In the genomic region with DNA sequence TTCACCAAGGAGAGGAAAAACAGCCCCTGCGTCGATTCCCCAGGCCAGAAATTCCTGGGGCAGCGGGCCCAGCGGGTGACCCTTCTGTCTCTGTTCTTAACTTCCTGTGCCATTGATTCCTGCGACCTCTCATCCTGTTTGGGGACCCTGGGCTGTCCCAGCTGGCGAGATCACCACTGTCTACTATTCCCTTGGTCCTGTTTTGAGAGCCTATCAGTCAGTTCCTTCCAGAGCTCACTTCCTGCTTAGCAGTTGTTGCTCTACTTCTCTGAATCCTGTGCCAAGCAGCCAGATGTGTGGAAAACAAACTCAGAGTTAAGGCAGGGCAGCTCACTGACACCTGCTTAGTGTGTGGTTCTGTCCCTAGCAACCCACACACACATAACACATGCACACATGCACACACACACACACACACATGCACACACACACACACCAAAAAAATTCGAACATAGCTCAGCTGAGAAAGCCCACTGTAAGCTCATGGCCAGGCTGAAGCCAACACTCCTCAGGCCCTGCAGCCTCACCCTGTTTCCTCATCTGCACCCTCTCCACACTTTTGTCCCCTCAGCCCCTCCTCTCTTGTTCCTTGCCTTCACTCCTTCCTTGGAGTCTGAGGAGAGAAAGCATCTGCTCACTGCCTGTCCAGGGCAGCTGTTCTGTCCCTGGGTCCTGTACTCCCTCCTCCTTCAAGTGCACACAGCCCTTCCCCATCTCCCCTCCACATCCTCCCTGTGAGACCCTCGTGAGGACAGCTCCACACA, we compare ENCODE assay signal across 11 mouse cellular contexts. TPM values are rescaled to one million over a fixed set of nuclear protein-coding genes. Genes with fewer than 3 reads are reported as not detected.
DNase-seq lines count a peak whose midpoint lies in the region; ATAC-seq lines count a peak whose summit lies in the region.
"Had no signal": no experiment of that assay in that cellular context is flagged by ENCODE, and none has a peak within 500 bp of the region (broad histone marks: within the 10 kb centered on the region; RNA-seq: fewer than 3 reads in every experiment).

No protein-coding gene starts in this region.

- no peak overlapping the region for H3K4me2 ChIP-seq in midbrain, embryonic 11.5 days
- no peak overlapping the region for H3K4me2 ChIP-seq in heart, embryonic 14.5 days (ENCODE audit: low read length)
- no peak overlapping the region for H3K4me2 ChIP-seq in lung, embryonic 16.5 days (ENCODE audit: low read depth, low read length)
- H3K4me2 ChIP-seq in forebrain, embryonic 13.5 days, result no peak overlapping the region
- H3K4me2 ChIP-seq: forebrain, embryonic 12.5 days had no signal

- H3K27ac ChIP-seq in midbrain, embryonic 10.5 days (replicated peaks), result 0 out of 2 replicates have a peak overlapping the region, but pooled peaks have one; percentile 4
- H3K27ac ChIP-seq in midbrain, embryonic 11.5 days (ENCODE audit: low read depth, low read length), result no peak overlapping the region
- H3K27ac ChIP-seq in heart, embryonic 14.5 days (replicated peaks in 1 of 2; ENCODE audit: control insufficient read depth in 1 of 2, insufficient read depth in 1 of 2, low read depth in 2 of 2, low read length in 2 of 2), result peak overlapping the region; percentile 3 to 53; a peak in 3 of 4 replicates
- peak overlapping the region; percentile 36; the same call in 1 of the 2 replicates for H3K27ac ChIP-seq in lung, embryonic 16.5 days (ENCODE audit: low read length)
- H3K27ac ChIP-seq in forebrain, embryonic 13.5 days, result no peak overlapping the region
- H3K27ac ChIP-seq: forebrain, embryonic 12.5 days; macrophage had no signal

- no peak overlapping the region for H3K4me3 ChIP-seq in midbrain, embryonic 10.5 days
- no peak overlapping the region for H3K4me3 ChIP-seq in midbrain, embryonic 11.5 days (ENCODE audit: low read depth, low read length)
- no peak overlapping the region for H3K4me3 ChIP-seq in heart, embryonic 14.5 days (ENCODE audit: control insufficient read depth in 1 of 2, insufficient read depth in 1 of 2, low read depth in 1 of 2, low read length in 2 of 2)
- no peak overlapping the region for H3K4me3 ChIP-seq in lung, embryonic 16.5 days (ENCODE audit: low read length)
- H3K4me3 ChIP-seq in forebrain, embryonic 13.5 days, result no peak overlapping the region
- H3K4me3 ChIP-seq: forebrain, embryonic 12.5 days had no signal

- peaks cover 11% of the 10 kb centered on the region; the same call in 1 of the 2 replicates for H3K4me1 ChIP-seq in midbrain, embryonic 10.5 days
- H3K4me1 ChIP-seq in midbrain, embryonic 11.5 days (ENCODE audit: control insufficient read depth, insufficient read depth, low read length), result no peaks in the 10 kb centered on the region
- H3K4me1 ChIP-seq in heart, embryonic 14.5 days (ENCODE audit: control insufficient read depth in 2 of 2, insufficient read depth in 2 of 2, low read length in 2 of 2), result peaks cover 0 to 2% of the 10 kb centered on the region in 2 experiments; a peak in 1 of 4 replicates
- H3K4me1 ChIP-seq in lung, embryonic 16.5 days (replicated peaks; ENCODE audit: control insufficient read depth, insufficient read depth, low read length), result peaks cover 5% of the 10 kb centered on the region; the same call in 1 of the 2 replicates
- peaks cover 13% of the 10 kb centered on the region for H3K4me1 ChIP-seq in forebrain, embryonic 13.5 days

- H3K9ac ChIP-seq in midbrain, embryonic 11.5 days (ENCODE audit: low read length), result no peak overlapping the region
- H3K9ac ChIP-seq in heart, embryonic 14.5 days (ENCODE audit: low read length), result no peak overlapping the region
- no peak overlapping the region for H3K9ac ChIP-seq in lung, embryonic 16.5 days (ENCODE audit: low read length)
- H3K9ac ChIP-seq in forebrain, embryonic 13.5 days, result no peak overlapping the region
- H3K9ac ChIP-seq: forebrain, embryonic 12.5 days had no signal

- ATAC-seq in midbrain, embryonic 11.5 days (ENCODE audit: low FRiP score), result no peak
- peak; percentile 74 for ATAC-seq in heart, embryonic 14.5 days (ENCODE audit: insufficient number of reproducible peaks, insufficient read depth, low FRiP score, low read depth)
- peak; percentile 78 for ATAC-seq in lung, embryonic 16.5 days (ENCODE audit: low read depth)
- no peak for ATAC-seq in forebrain, embryonic 13.5 days
- ATAC-seq in CD4-positive, CD25-positive, alpha-beta regulatory T cell, adult 4 months, result no peak

- DNase-seq in cerebellum, adult 11-12 months, result peak; percentile 14
- DNase-seq in cerebellum, postnatal 14 days, result no peak
- no peak for DNase-seq in midbrain, embryonic 10.5 days (ENCODE audit: low spot score)
- DNase-seq in midbrain, embryonic 11.5 days (ENCODE audit: low spot score, missing footprints), result no peak

- H3K27me3 ChIP-seq in midbrain, embryonic 10.5 days (ENCODE audit: low read depth, poor library complexity, severe bottlenecking), result no peaks in the 10 kb centered on the region
- H3K27me3 ChIP-seq in midbrain, embryonic 11.5 days (ENCODE audit: control insufficient read depth, insufficient read depth, low read length), result no peaks in the 10 kb centered on the region
- H3K27me3 ChIP-seq in heart, embryonic 14.5 days (ENCODE audit: control insufficient read depth, insufficient read depth, low read length), result no peaks in the 10 kb centered on the region
- H3K27me3 ChIP-seq in lung, embryonic 16.5 days (ENCODE audit: control insufficient read depth, insufficient read depth, low read depth, low read length), result no peaks in the 10 kb centered on the region
- H3K27me3 ChIP-seq in forebrain, embryonic 13.5 days, result no peaks in the 10 kb centered on the region
- H3K27me3 ChIP-seq: forebrain, embryonic 12.5 days had no signal

- no peaks in the 10 kb centered on the region for H3K9me3 ChIP-seq in midbrain, embryonic 10.5 days (replicated peaks)
- H3K9me3 ChIP-seq in midbrain, embryonic 11.5 days (ENCODE audit: control insufficient read depth, low read length), result no peaks in the 10 kb centered on the region
- no peaks in the 10 kb centered on the region for H3K9me3 ChIP-seq in heart, embryonic 14.5 days (ENCODE audit: control insufficient read depth, low read length)
- no peaks in the 10 kb centered on the region for H3K9me3 ChIP-seq in lung, embryonic 16.5 days (ENCODE audit: control insufficient read depth, low read length)
- H3K9me3 ChIP-seq in forebrain, embryonic 13.5 days (replicated peaks), result no peaks in the 10 kb centered on the region
- H3K9me3 ChIP-seq: forebrain, embryonic 12.5 days had no signal

- H3K36me3 ChIP-seq in midbrain, embryonic 10.5 days, result no peaks in the 10 kb centered on the region
- H3K36me3 ChIP-seq in midbrain, embryonic 11.5 days (ENCODE audit: control insufficient read depth, insufficient read depth, low read length), result no peaks in the 10 kb centered on the region
- H3K36me3 ChIP-seq in heart, embryonic 14.5 days (ENCODE audit: control insufficient read depth, insufficient read depth, low read length), result no peaks in the 10 kb centered on the region
- no peaks in the 10 kb centered on the region for H3K36me3 ChIP-seq in lung, embryonic 16.5 days (ENCODE audit: control insufficient read depth, insufficient read depth, low read length)
- no peaks in the 10 kb centered on the region for H3K36me3 ChIP-seq in forebrain, embryonic 13.5 days (ENCODE audit: poor library complexity, severe bottlenecking)
- H3K36me3 ChIP-seq: forebrain, embryonic 12.5 days had no signal

- WGBS in midbrain, embryonic 10.5 days, result 35% methylated on average over 8 of the region's 8 CpGs
- WGBS in midbrain, embryonic 11.5 days, result 33% methylated on average over 8 of the region's 8 CpGs
- WGBS in heart, embryonic 14.5 days, result 22% methylated on average over 8 of the region's 8 CpGs
- 20% methylated on average over 8 of the region's 8 CpGs for whole genome bisulfite sequencing in lung, embryonic 16.5 days
- WGBS in forebrain, embryonic 13.5 days, result 45% methylated on average over 8 of the region's 8 CpGs

RNA-seq across cellular contexts. Expression of a gene that starts 11.2 kb away (rescaled TPM):
- not detected in 2 replicates for polyA plus RNA-seq in midbrain, embryonic 10.5 days (2016; fragmentation: Nextera tagmentation; extraction: Ambion mirVana)
- not detected in 2 replicates for polyA plus RNA-seq in midbrain, embryonic 11.5 days (2014; fragmentation: Nextera tagmentation; extraction: Ambion mirVana)
- not detected in 2 replicates for polyA plus RNA-seq in heart, embryonic 14.5 days (2014; fragmentation: Nextera tagmentation; extraction: Ambion mirVana)
- polyA plus RNA-seq in lung, embryonic 16.5 days (2015; fragmentation: Nextera tagmentation; extraction: Ambion mirVana), result not detected in 2 replicates
- not detected in 2 replicates for polyA plus RNA-seq in forebrain, embryonic 13.5 days (2015; fragmentation: Nextera tagmentation; extraction: Ambion mirVana)
- not detected for polyA plus RNA-seq in CD4-positive, CD25-positive, alpha-beta regulatory T cell, adult 4 months (2017; shearing (Covaris generic))
- polyA plus RNA-seq: forebrain, embryonic 12.5 days; intestine, embryonic 14.5 days; macrophage had no signal

Comparison
In these comparisons a context has a peak if more than half of its experiments do, and no peak if none do; other contexts are left out.
1. H3K27ac ChIP-seq: peak in midbrain, embryonic 10.5 days (single experiment), heart, embryonic 14.5 days (2 of 2) and lung, embryonic 16.5 days (single experiment); none in midbrain, embryonic 11.5 days (single experiment) and forebrain, embryonic 13.5 days (single experiment).
2. ATAC-seq: peak in heart, embryonic 14.5 days (single experiment) and lung, embryonic 16.5 days (single experiment); none in midbrain, embryonic 11.5 days (single experiment), forebrain, embryonic 13.5 days (single experiment) and CD4-positive, CD25-positive, alpha-beta regulatory T cell, adult 4 months (single experiment).